Mouse (Mus musculus) megakaryocyte, embryonic 14.5 days (primary cell): ENCODE measurements around the gene Shb.

Experiments used
- FLI1 ChIP-seq: IDR thresholded peaks from 2 replicates; pipeline ENCODE4 v1.6.1; 2012; ENCODE audit warnings: low read length, inconsistent platforms, mixed read lengths
- GATA1 ChIP-seq: IDR thresholded peaks from 3 replicates; pipeline ENCODE4 v1.6.1; 2012; ENCODE audit warnings: mixed read lengths, low read length, inconsistent platforms, borderline replicate concordance

DNA sequence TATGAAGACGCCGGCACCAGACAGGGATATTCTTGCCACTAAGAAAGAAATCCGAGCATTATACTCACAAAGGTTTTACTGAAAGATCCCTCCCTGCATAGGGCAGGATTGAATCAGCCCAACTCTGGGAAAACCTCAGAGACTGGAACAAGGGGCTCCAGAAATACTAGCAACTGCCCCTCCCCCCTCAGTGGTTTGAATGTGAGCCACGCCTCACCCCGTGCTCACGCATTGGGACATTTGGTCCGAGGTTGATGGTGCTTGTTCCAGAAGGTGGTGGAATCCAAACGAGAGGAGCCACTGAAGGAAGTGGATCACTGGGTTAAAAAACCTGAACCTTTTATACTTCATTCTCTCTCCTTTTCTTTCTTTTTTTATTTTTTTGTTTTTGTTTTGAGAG, 45.4 kb upstream of the Shb start:
- TF ChIP-seq GATA1 (no peak), FLI1 (no peak)
